Mouse (Mus musculus) limb, embryonic 12.5 days (tissue): Measurements from ENCODE around the gene Atg16l1. TPM values are rescaled to one million over a fixed set of nuclear protein-coding genes. Genes with fewer than 3 reads are reported as not detected.

Experiments
- ATAC-seq: fragments of 200-750 bp; cut with Nextera tagmentation; 2 replicates; pipeline ENCODE4 v1.8.0; 2017; ENCODE audit warnings: low read depth, moderate TSS enrichment; ENCODE audit not compliant: insufficient number of reproducible peaks, insufficient read depth, low FRiP score, low TSS enrichment
- H3K27ac ChIP-seq: fragments of 300-500 bp; sonication (generic); 2 replicates; pipeline ENCODE4 v1.5.1; 2016; ENCODE audit warnings: mild to moderate bottlenecking, moderate library complexity
- H3K27me3 ChIP-seq: fragments of 300-500 bp; sonication (generic); 2 replicates; pipeline ENCODE4 v1.6.1; 2016; ENCODE audit warnings: mild to moderate bottlenecking, moderate library complexity
- H3K36me3 ChIP-seq: fragments of 300-500 bp; sonication (generic); 2 replicates; pipeline ENCODE4 v1.6.1; 2016; ENCODE audit warnings: mild to moderate bottlenecking, moderate library complexity
- H3K4me1 ChIP-seq: fragments of 300-500 bp; sonication (generic); replicated peaks from 2 replicates; pipeline ENCODE4 v1.6.1; 2016
- H3K4me2 ChIP-seq: fragments of 300-500 bp; sonication (generic); 2 replicates; pipeline ENCODE4 v1.6.1; 2016; ENCODE audit warnings: mild to moderate bottlenecking, moderate library complexity
- H3K4me3 ChIP-seq: fragments of 300-500 bp; sonication (generic); replicated peaks from 2 replicates; pipeline ENCODE4 v1.5.1; 2016; ENCODE audit warnings: mild to moderate bottlenecking
- H3K9ac ChIP-seq: fragments of 300-500 bp; sonication (generic); replicated peaks from 2 replicates; pipeline ENCODE4 v1.6.1; 2016; ENCODE audit warnings: mild to moderate bottlenecking, moderate library complexity
- H3K9me3 ChIP-seq: fragments of 300-500 bp; sonication (generic); 2 replicates; pipeline ENCODE4 v1.6.1; 2016; ENCODE audit warnings: mild to moderate bottlenecking, moderate library complexity
- WGBS: fragments of 180-500 bp; shearing (Covaris S2); methylation state at CpG from one replicate; pipeline ENCODE4 v1.1.7; 2016; 5-methylcytosine and 5-hydroxymethylcytosine counted together
- polyA plus RNA-seq: library from polyadenylated mRNA; unstranded; fragments of >200 nt; fragmentation: Nextera tagmentation; extraction: Ambion mirVana; gene quantifications from 2 replicates; pipeline ENCODE4 v1.2.1, GENCODE M21; 2016

The Atg16l1 gene
- polyA plus RNA-seq, result 39.8 and 40.8 TPM in 2 replicates

GRCm38 (mm10) chr1:87755641-87756470 lies at the start of gene Atg16l1:
Gene Atg16l1, plus strand, starts transcription at chr1:87755870.
- whole genome bisulfite sequencing, result under 1% methylated on average over 79 of the region's 79 CpGs
- Histone ChIP-seq H3K4me2 (peak within 1 kb of the TSS; percentile 83), H3K36me3 (peaks cover 26% of the 10 kb centered on the region), H3K9ac (peak within 1 kb of the TSS; percentile 95), H3K4me3 (peak within 1 kb of the TSS; percentile 98), H3K27ac (peak within 1 kb of the TSS; percentile 91), H3K9me3 (no peaks in the 10 kb centered on the region), H3K4me1 (peaks cover 8% of the 10 kb centered on the region), H3K27me3 (no peaks in the 10 kb centered on the region; the same call in 1 of the 2 replicates)
- ATAC-seq, result peak; percentile 96

GRCm38 (mm10) chr1:87706361-87706760 lies 49.3 kb upstream of the Atg16l1 start:
- WGBS, result 88% methylated on average over 3 of the region's 3 CpGs
- Histone ChIP-seq H3K4me2 (no peak overlapping the region), H3K9ac (no peak overlapping the region), H3K4me1 (no peaks in the 10 kb centered on the region), H3K36me3 (no peaks in the 10 kb centered on the region), H3K9me3 (0 out of 2 replicates have a peak, but pooled peaks cover 4% of the 10 kb centered on the region), H3K27me3 (no peaks in the 10 kb centered on the region), H3K4me3 (no peak overlapping the region), H3K27ac (no peak overlapping the region)
- no peak for ATAC-seq

- Histone ChIP-seq H3K4me1 (no peaks in the 10 kb centered on the region), H3K9me3 (0 out of 2 replicates have a peak, but pooled peaks cover 4% of the 10 kb centered on the region), H3K9ac (no peak overlapping the region), H3K4me2 (no peak overlapping the region), H3K36me3 (no peaks in the 10 kb centered on the region), H3K4me3 (no peak overlapping the region), H3K27me3 (no peaks in the 10 kb centered on the region), H3K27ac (no peak overlapping the region)
- ATAC-seq, result no peak
- WGBS, result 77% methylated on average over 6 of the region's 6 CpGs
Measured at GRCm38 (mm10) chr1:87709020-87709419, 46.6 kb upstream of the Atg16l1 start.

- Histone ChIP-seq H3K4me1 (no peaks in the 10 kb centered on the region), H3K36me3 (no peaks in the 10 kb centered on the region), H3K9me3 (0 out of 2 replicates have a peak, but pooled peaks cover 4% of the 10 kb centered on the region), H3K9ac (no peak overlapping the region), H3K4me3 (no peak overlapping the region), H3K27ac (no peak overlapping the region), H3K4me2 (no peak overlapping the region), H3K27me3 (no peaks in the 10 kb centered on the region)
- 81% methylated on average over 7 of the region's 7 CpGs for WGBS
- no peak for ATAC-seq
Measured at GRCm38 (mm10) chr1:87709661-87710270, 45.9 kb upstream of the Atg16l1 start.

GRCm38 (mm10) chr1:87711938-87712613 lies 43.6 kb upstream of the Atg16l1 start:
- WGBS, result 85% methylated on average over 10 of the region's 10 CpGs
- ATAC-seq, result no peak
- no peak overlapping the region for H3K4me2 ChIP-seq
- no peaks in the 10 kb centered on the region for H3K4me1 ChIP-seq
- 0 out of 2 replicates have a peak, but pooled peaks cover 4% of the 10 kb centered on the region for H3K9me3 ChIP-seq
- no peak overlapping the region for H3K9ac ChIP-seq
- H3K27me3 ChIP-seq, result no peaks in the 10 kb centered on the region
- no peak overlapping the region for H3K27ac ChIP-seq
- no peak overlapping the region for H3K4me3 ChIP-seq
- H3K36me3 ChIP-seq, result no peaks in the 10 kb centered on the region

GRCm38 (mm10) chr1:87712614-87712971 lies 43.1 kb upstream of the Atg16l1 start:
- Histone ChIP-seq H3K27ac (no peak overlapping the region), H3K36me3 (no peaks in the 10 kb centered on the region), H3K4me2 (no peak overlapping the region), H3K9ac (no peak overlapping the region), H3K27me3 (no peaks in the 10 kb centered on the region), H3K4me1 (no peaks in the 10 kb centered on the region), H3K4me3 (no peak overlapping the region), H3K9me3 (0 out of 2 replicates have a peak, but pooled peaks cover 4% of the 10 kb centered on the region)
- 57% methylated on average over 1 of the region's 1 CpGs for WGBS
- no peak for ATAC-seq

- H3K27me3 ChIP-seq, result no peaks in the 10 kb centered on the region
- no peak overlapping the region for H3K27ac ChIP-seq
- no peak overlapping the region for H3K4me3 ChIP-seq
- 31% methylated on average over 8 of the region's 8 CpGs for WGBS
- no peak overlapping the region for H3K4me2 ChIP-seq
- ATAC-seq, result no peak
- 0 out of 2 replicates have a peak, but pooled peaks cover 5% of the 10 kb centered on the region for H3K9me3 ChIP-seq
- no peaks in the 10 kb centered on the region for H3K4me1 ChIP-seq
- no peak overlapping the region for H3K9ac ChIP-seq
- H3K36me3 ChIP-seq, result no peaks in the 10 kb centered on the region
Measured at GRCm38 (mm10) chr1:87721382-87721781, 34.3 kb upstream of the Atg16l1 start.

GRCm38 (mm10) chr1:87722081-87722480 lies 33.6 kb upstream of the Atg16l1 start:
- ATAC-seq, result no peak

GRCm38 (mm10) chr1:87723351-87723750 lies 32.3 kb upstream of the Atg16l1 start:
- Histone ChIP-seq H3K27me3 (no peaks in the 10 kb centered on the region), H3K4me2 (no peak overlapping the region), H3K27ac (no peak overlapping the region), H3K9ac (no peak overlapping the region), H3K9me3 (0 out of 2 replicates have a peak, but pooled peaks cover 5% of the 10 kb centered on the region), H3K4me1 (no peaks in the 10 kb centered on the region), H3K4me3 (no peak overlapping the region), H3K36me3 (no peaks in the 10 kb centered on the region)
- no peak for ATAC-seq
- 68% methylated on average over 4 of the region's 4 CpGs for WGBS

More at GRCm38 (mm10) chr1:87722081-87722480, 33.6 kb upstream of the Atg16l1 start:
- Histone ChIP-seq H3K4me1 (no peaks in the 10 kb centered on the region), H3K9me3 (0 out of 2 replicates have a peak, but pooled peaks cover 5% of the 10 kb centered on the region), H3K36me3 (no peaks in the 10 kb centered on the region), H3K4me3 (no peak overlapping the region), H3K27ac (no peak overlapping the region), H3K27me3 (no peaks in the 10 kb centered on the region), H3K9ac (no peak overlapping the region), H3K4me2 (no peak overlapping the region)
- WGBS, result 39% methylated on average over 2 of the region's 2 CpGs

GRCm38 (mm10) chr1:87729070-87729469 lies 26.6 kb upstream of the Atg16l1 start:
- H3K36me3 ChIP-seq, result no peaks in the 10 kb centered on the region
- WGBS, result 71% methylated on average over 2 of the region's 2 CpGs
- H3K4me3 ChIP-seq, result no peak overlapping the region
- H3K27me3 ChIP-seq, result no peaks in the 10 kb centered on the region
- H3K4me2 ChIP-seq, result no peak overlapping the region
- H3K9ac ChIP-seq, result no peak overlapping the region
- ATAC-seq, result no peak
- H3K4me1 ChIP-seq, result no peaks in the 10 kb centered on the region
- no peak overlapping the region for H3K27ac ChIP-seq
- H3K9me3 ChIP-seq, result 0 out of 2 replicates have a peak, but pooled peaks cover 5% of the 10 kb centered on the region

GRCm38 (mm10) chr1:87729850-87730249 lies 25.8 kb upstream of the Atg16l1 start:
- H3K4me3 ChIP-seq, result no peak overlapping the region
- no peaks in the 10 kb centered on the region for H3K36me3 ChIP-seq
- ATAC-seq, result no peak
- WGBS, result 76% methylated on average over 6 of the region's 6 CpGs
- H3K9me3 ChIP-seq, result 0 out of 2 replicates have a peak, but pooled peaks cover 5% of the 10 kb centered on the region
- no peak overlapping the region for H3K9ac ChIP-seq
- H3K4me2 ChIP-seq, result no peak overlapping the region
- no peaks in the 10 kb centered on the region for H3K4me1 ChIP-seq
- H3K27me3 ChIP-seq, result no peaks in the 10 kb centered on the region
- no peak overlapping the region for H3K27ac ChIP-seq
